Mouse (Mus musculus): ENCODE results near the gene Brwd1. TPM values are rescaled to one million over a fixed set of nuclear protein-coding genes. Genes with fewer than 3 reads are reported as not detected.
"Not testable (repeated sequence)": the region's sequence is repeated elsewhere in the genome, so short reads cannot be mapped to it uniquely, and the experiment has no call there.

The Brwd1 gene
- polyA plus RNA-seq, 1 experiment, result 47.0 TPM

DNA sequence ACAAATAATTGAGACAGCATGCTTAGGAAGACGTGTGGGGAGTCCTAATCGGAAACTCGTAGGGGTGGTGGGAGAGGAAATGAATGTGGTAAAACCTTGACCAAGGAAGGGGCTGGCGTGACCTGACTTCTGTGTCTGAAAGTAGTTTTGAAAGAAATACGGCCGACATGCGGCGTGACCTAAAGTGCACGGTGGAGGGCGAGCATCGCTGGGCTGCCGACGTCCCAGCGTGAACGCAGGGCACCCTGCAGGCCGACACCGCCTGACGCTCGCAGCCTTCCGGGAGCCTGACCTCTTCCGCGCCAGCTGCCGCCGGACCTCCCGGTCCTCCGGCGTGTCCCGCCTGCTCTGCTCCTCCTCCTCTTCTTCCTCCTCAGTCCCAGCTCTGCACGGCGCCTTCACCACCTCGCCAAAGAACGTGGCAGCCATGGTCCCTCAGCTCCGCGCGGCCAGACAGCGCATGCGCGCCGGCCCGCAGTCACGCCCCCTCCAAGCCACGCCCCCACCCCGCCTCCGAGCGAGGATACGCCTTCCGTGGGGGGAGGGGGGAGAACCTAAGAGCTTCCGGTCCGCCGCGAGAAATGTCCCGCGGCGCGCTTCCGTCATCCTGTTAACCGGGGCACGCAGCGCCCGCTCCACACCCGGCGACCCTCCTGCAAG lies 91.7 kb downstream of the Brwd1 start, which contains the start of gene Psmg1:
Psmg1 (minus strand) TSS at position 499 of the 660 bp plus-strand sequence.
- Histone ChIP-seq H3K4me1 (ENCODE audit: control insufficient read depth, insufficient read depth, low read length) (no peaks in the 10 kb centered on the region), H3K4me3 (replicated peaks; ENCODE audit: control insufficient read depth, low read depth, low read length) (peak within 1 kb of the TSS; percentile 87), H3K27ac (ENCODE audit: control insufficient read depth, insufficient read depth, low read depth, low read length, poor library complexity) (peak within 1 kb of the TSS; percentile 83)
- peak; percentile 92 for TF ChIP-seq POLR2A (IDR thresholded peaks at IDR 0.05; ENCODE audit: borderline replicate concordance, control insufficient read depth, low read depth, low read length)
- TF ChIP-seq CTCF (IDR thresholded peaks at IDR 0.05; ENCODE audit: control insufficient read depth, insufficient read depth, low read length), result no peak
- under 1% methylated on average over 60 of the region's 62 CpGs for WGBS

DNA sequence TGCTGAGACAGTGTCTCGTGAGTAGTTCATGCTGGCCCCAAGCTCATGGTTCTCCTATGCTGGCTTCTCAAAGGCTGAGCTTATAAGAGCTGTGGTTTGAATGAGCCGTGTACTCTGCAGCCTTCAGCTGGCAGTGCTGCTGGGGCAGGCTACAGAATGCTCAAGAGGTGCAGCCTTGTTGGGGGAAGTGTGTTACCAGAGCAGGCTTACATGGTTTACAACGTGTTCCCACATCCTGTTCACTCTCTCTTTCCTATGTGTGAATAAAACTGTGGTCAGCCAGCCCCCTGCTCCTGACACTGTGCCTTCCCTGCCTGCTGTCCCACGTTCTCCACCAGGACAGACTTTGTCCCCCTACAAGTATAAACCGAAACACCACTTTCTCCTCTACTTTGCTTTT lies 97.4 kb downstream of the Brwd1 start:
- WGBS, result 19% methylated on average over 5 of the region's 5 CpGs
- Histone ChIP-seq H3K27ac (ENCODE audit: control insufficient read depth, insufficient read depth, low read depth, low read length, poor library complexity) (no peak overlapping the region), H3K4me3 (replicated peaks; ENCODE audit: control insufficient read depth, low read depth, low read length) (no peak overlapping the region), H3K4me1 (ENCODE audit: control insufficient read depth, insufficient read depth, low read length) (no peaks in the 10 kb centered on the region)
- TF ChIP-seq CTCF (IDR thresholded peaks at IDR 0.05; ENCODE audit: control insufficient read depth, insufficient read depth, low read length) (no peak), POLR2A (IDR thresholded peaks at IDR 0.05; ENCODE audit: borderline replicate concordance, control insufficient read depth, low read depth, low read length) (no peak)

- 72% methylated on average over 7 of the region's 7 CpGs for WGBS
- Histone ChIP-seq H3K4me1 (ENCODE audit: control insufficient read depth, insufficient read depth, low read length) (no peaks in the 10 kb centered on the region), H3K4me3 (replicated peaks; ENCODE audit: control insufficient read depth, low read depth, low read length) (no peak overlapping the region), H3K27ac (ENCODE audit: control insufficient read depth, insufficient read depth, low read depth, low read length, poor library complexity) (no peak overlapping the region)
- TF ChIP-seq POLR2A (IDR thresholded peaks at IDR 0.05; ENCODE audit: borderline replicate concordance, control insufficient read depth, low read depth, low read length) (no peak), CTCF (IDR thresholded peaks at IDR 0.05; ENCODE audit: control insufficient read depth, insufficient read depth, low read length) (peak; percentile 50; the same call in 1 of the 2 replicates)
Measured at GRCm38 (mm10) chr16:95983601-95984000, 98.7 kb downstream of the Brwd1 start.

DNA sequence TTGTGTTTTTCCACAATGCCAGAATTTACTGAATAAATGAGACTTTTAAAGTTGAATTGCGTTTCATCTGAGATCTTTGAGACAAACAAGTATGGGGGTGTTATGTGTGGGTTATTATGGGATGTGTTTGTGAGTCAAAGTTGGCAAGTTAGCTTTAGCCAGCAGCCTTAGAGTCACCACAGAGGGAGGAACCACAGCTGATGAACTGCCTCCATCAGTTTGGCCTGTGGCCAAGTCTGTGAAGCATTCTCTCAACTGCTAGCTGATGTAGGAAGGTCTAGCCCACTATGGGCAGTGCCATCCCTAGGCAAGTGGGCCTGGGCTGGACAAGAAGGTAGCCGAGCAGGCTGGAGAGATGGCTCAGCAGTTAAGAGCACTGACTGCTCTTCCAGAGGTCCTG lies 111.5 kb downstream of the Brwd1 start:
- no peak overlapping the region for H3K27ac ChIP-seq (ENCODE audit: control insufficient read depth, insufficient read depth, low read depth, low read length, poor library complexity)

DNA sequence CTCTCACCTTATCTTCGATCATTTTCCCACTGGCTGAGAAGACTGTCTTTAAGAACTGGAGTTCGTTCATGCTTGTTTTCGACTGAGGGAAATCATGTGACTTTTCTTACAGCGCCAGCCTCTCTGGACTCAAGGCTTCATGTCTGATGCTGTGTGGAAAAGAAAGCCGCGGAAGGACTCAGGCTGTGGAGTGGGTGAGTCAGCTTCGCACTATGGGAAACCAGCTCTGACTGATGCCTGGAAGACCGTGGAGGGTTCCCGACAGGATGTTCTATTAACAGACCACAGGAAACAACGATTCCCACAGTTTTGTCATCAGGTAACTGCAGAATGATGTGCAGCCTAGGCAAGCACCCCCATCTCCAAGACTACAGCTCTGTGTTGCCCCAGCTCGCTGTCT lies 114.9 kb downstream of the Brwd1 start:
- H3K4me3 ChIP-seq (replicated peaks; ENCODE audit: control insufficient read depth, low read depth, low read length), result no peak overlapping the region
- no peaks in the 10 kb centered on the region for H3K4me1 ChIP-seq (ENCODE audit: control insufficient read depth, insufficient read depth, low read length)
- 48% methylated on average over 11 of the region's 11 CpGs for WGBS
- H3K27ac ChIP-seq (ENCODE audit: control insufficient read depth, insufficient read depth, low read depth, low read length, poor library complexity), result no peak overlapping the region
- TF ChIP-seq CTCF (IDR thresholded peaks at IDR 0.05; ENCODE audit: control insufficient read depth, insufficient read depth, low read length) (no peak), POLR2A (IDR thresholded peaks at IDR 0.05; ENCODE audit: borderline replicate concordance, control insufficient read depth, low read depth, low read length) (no peak)

More for the DNA sequence above, 111.5 kb downstream of the Brwd1 start:
- WGBS, result 87% methylated on average over 2 of the region's 2 CpGs
- no peak for TF ChIP-seq POLR2A (IDR thresholded peaks at IDR 0.05; ENCODE audit: borderline replicate concordance, control insufficient read depth, low read depth, low read length)
- TF ChIP-seq CTCF (IDR thresholded peaks at IDR 0.05; ENCODE audit: control insufficient read depth, insufficient read depth, low read length), result no peak
- no peaks in the 10 kb centered on the region for H3K4me1 ChIP-seq (ENCODE audit: control insufficient read depth, insufficient read depth, low read length)
- no peak overlapping the region for H3K4me3 ChIP-seq (replicated peaks; ENCODE audit: control insufficient read depth, low read depth, low read length)

- WGBS, result 43% methylated on average over 11 of the region's 11 CpGs
- Histone ChIP-seq H3K4me1 (ENCODE audit: control insufficient read depth, insufficient read depth, low read length) (no peaks in the 10 kb centered on the region), H3K4me3 (replicated peaks; ENCODE audit: control insufficient read depth, low read depth, low read length) (no peak overlapping the region), H3K27ac (ENCODE audit: control insufficient read depth, insufficient read depth, low read depth, low read length, poor library complexity) (no peak overlapping the region)
- TF ChIP-seq POLR2A (IDR thresholded peaks at IDR 0.05; ENCODE audit: borderline replicate concordance, control insufficient read depth, low read depth, low read length) (no peak), CTCF (IDR thresholded peaks at IDR 0.05; ENCODE audit: control insufficient read depth, insufficient read depth, low read length) (peak; percentile 27; the same call in 1 of the 2 replicates)
Measured at GRCm38 (mm10) chr16:95964427-95965023, 117.8 kb downstream of the Brwd1 start.

DNA sequence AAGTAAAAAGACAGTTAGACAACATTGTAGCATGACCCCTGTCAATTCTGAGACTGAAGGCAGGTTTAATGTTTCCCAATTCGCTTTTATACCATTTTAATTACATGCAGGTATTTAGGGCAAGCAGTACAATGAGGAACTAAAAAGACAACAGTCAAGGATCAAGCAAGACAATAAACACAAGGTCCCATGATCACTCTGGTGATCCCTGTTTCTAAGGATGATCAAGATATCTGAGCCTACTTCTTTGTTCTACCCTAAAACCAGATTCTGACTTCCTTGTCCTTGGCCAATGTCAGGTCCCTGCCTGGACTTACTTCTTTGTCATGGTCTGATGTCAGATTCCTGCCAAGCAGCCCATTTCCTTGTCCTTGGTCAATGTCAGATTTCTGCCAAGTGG lies 120.8 kb downstream of the Brwd1 start:
- not testable (repeated sequence) for H3K4me3 ChIP-seq (replicated peaks; ENCODE audit: control insufficient read depth, low read depth, low read length); H3K4me1 ChIP-seq (ENCODE audit: control insufficient read depth, insufficient read depth, low read length); H3K27ac ChIP-seq (ENCODE audit: control insufficient read depth, insufficient read depth, low read depth, low read length, poor library complexity)
- 65% methylated on average over 1 of the region's 1 CpGs for WGBS

DNA sequence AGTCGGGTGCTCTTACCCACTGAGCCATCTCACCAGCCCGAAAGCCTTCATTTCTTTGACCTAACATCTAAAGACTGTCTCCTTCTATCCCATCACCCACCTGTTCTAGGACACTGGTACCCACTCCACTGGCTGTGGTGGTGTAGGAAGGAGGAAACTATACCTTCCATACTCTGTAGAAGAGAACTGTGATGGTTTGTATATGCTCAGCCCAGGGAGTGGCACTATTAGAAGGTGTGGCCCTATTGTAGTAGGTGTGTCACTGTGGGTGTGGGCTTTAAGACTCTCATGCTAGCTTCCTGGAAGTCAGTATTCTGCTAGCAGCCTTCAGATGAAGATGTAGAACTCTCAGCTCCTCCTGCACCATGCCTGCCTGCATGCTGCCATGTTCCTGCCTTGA lies 121.6 kb downstream of the Brwd1 start:
- WGBS, result 93% methylated on average over 2 of the region's 2 CpGs
- not testable (repeated sequence) for H3K4me3 ChIP-seq (replicated peaks; ENCODE audit: control insufficient read depth, low read depth, low read length); H3K4me1 ChIP-seq (ENCODE audit: control insufficient read depth, insufficient read depth, low read length); H3K27ac ChIP-seq (ENCODE audit: control insufficient read depth, insufficient read depth, low read depth, low read length, poor library complexity)

- H3K27ac ChIP-seq (ENCODE audit: control insufficient read depth, insufficient read depth, low read depth, low read length, poor library complexity), result no peak overlapping the region
- no peaks in the 10 kb centered on the region; the same call in none of the 2 replicates for H3K4me1 ChIP-seq (ENCODE audit: control insufficient read depth, insufficient read depth, low read length)
- no peak overlapping the region for H3K4me3 ChIP-seq (replicated peaks; ENCODE audit: control insufficient read depth, low read depth, low read length)
- no peak for TF ChIP-seq POLR2A (IDR thresholded peaks at IDR 0.05; ENCODE audit: borderline replicate concordance, control insufficient read depth, low read depth, low read length)
- TF ChIP-seq CTCF (IDR thresholded peaks at IDR 0.05; ENCODE audit: control insufficient read depth, insufficient read depth, low read length), result no peak
- WGBS, result 95% methylated on average over 8 of the region's 8 CpGs
Measured at GRCm38 (mm10) chr16:95958080-95958479, 124.2 kb downstream of the Brwd1 start.
